Mouse (Mus musculus): ENCODE measurements around the gene Arhgef10l.

GRCm38 (mm10) chr4:140667802-140668201, 2.0 kb upstream of the Arhgef10l start:
- TF ChIP-seq CTCF (IDR thresholded peaks at IDR 0.05; ENCODE audit: insufficient read depth, low read length) (no peak), POLR2A (IDR thresholded peaks at IDR 0.05; ENCODE audit: borderline replicate concordance, extremely low read depth, low read depth, low read length) (no peak)

Data from lung, adult 2 months (tissue).